Mouse (Mus musculus) embryonic stem cell, embryonic (primary cell): ENCODE data around the gene Gm17469.
"Not testable (repeated sequence)": the region's sequence is repeated elsewhere in the genome, so short reads cannot be mapped to it uniquely, and the experiment has no call there.

Experiments
- CTCF ChIA-PET, 4 experiments: fragments of 300-600 bp in 2 of 4; fragments of 350-600 bp in 2 of 4; sonication (Branson Sonifier 250); formaldehyde crosslinking; loops; one replicate each; lab custom pipeline; 2022; ENCODE audit warnings: inconsistent platforms in 2 of 4; lab: Charles Lee
- POLR2A ChIA-PET, 4 experiments: fragments of 300-600 bp in 2 of 4; fragments of 350-600 bp in 2 of 4; sonication (Branson Sonifier 250); formaldehyde crosslinking; loops; one replicate each; lab custom pipeline; 2022; ENCODE audit warnings: antibody characterized with exemption in 4 of 4, inconsistent platforms in 1 of 4; lab: Charles Lee

The Gm17469 gene

GRCm38 (mm10) chrX:124629593-124629992, at the start of gene Gm17469:
Gene Gm17469 (plus strand): TSS chrX:124629893.
- POLR2A ChIA-PET, CTCF ChIA-PET: not testable (repeated sequence)
